Mouse (Mus musculus) right cerebral cortex, postnatal 36 days (tissue): ENCODE results near the gene Ctbp1.

Experiments
- DNase-seq, 2 experiments: peaks; one replicate each; pipeline ENCODE4 v3.0.0; 2022; ENCODE audit warnings: low spot score in 2 of 2, mixed read lengths in 1 of 2

The Ctbp1 gene

DNA sequence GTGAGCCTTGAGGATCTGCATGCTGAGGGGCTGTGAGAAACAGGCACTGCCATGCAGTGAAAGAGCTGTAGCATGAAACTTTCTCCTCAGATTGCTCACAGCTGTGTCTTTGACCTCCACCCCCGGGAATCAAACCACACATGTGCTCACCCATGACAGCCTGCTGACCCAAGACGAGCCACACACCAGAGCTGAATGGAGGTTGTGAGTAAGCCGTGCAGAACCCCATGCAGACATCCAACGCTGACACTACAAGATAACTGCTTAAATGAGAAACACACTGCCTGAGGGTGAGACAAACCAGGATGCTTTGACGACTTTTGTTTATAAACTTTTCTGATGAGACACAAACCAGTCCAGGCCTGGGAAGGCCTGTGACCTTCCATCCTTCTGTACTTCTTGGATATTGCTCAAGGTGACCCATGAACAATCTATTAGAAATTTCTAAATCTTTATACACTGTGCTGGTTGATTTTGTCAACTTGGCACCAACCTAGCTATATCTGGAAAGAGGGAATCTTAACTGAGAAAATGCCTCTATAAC lies 30.3 kb downstream of the Ctbp1 start:
- no peak for DNase-seq

DNA sequence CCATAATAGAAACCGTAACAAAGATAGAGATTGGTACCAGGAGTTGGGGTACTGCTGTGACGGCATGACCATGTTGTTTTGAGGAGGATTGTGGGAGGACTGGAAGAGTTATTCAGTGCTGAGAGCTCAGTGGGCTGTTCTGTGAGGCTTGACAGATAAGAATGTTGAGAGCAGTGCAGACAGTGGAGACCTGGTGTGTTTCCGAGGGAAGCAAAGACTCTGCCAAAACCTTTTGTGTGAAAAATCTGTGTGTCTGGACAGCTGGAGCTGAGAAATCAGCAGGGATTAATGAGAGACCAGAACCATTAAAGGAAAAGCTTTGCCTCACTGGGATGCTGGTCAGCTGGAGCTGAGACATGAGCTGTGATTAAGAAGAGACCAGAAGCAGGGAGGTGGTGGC lies 34.9 kb downstream of the Ctbp1 start:
- no peak for DNase-seq

DNA sequence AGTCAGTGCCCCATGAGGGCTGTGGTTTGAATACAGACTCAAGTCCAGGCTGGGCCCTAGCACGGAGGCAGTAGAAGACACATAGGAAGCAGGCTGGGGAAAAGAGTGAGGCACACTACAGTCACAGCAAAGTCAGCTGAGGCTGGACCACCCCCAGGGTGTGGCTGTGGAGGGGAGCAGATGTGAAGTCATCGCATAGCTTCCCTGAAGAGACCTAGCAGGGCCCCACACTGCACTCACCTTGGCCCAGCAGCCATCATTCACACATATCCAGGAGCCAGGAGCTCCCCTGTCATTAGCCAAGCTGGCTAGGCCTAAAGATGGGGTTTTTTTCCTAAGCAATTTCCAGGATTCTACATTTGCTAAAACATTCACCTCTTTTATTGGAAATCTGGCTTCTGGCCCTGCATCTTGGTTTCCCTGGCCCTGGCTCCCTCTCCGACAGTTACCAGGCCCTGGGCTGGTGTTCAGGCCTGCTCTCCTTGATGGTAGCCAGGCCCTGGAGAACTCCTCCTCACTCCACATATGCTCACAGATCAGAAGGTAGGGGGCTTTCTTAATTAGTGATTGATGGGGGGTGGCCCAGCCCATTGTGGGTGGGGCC lies 35.6 kb downstream of the Ctbp1 start:
- no peak for DNase-seq

DNA sequence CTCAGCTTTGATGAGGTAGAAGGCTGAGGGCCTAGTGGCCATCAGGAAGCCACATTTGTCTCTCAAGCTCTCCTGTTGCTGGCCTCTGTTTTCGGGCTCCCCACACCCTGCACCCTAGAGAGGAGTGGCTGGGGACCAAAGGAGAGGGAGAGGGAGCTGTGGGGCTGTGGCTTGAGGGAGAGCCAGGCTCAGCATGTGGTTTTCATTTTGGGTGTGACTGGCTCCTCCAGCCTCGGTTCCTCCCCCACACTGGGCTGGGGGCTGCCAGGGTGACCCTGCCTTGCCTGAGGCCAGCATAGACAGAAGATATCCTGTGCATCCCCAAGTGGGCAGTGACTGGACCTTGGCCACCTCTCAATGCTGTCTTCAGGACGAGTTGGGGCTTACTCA lies 36.5 kb downstream of the Ctbp1 start:
- no peak for DNase-seq

DNA sequence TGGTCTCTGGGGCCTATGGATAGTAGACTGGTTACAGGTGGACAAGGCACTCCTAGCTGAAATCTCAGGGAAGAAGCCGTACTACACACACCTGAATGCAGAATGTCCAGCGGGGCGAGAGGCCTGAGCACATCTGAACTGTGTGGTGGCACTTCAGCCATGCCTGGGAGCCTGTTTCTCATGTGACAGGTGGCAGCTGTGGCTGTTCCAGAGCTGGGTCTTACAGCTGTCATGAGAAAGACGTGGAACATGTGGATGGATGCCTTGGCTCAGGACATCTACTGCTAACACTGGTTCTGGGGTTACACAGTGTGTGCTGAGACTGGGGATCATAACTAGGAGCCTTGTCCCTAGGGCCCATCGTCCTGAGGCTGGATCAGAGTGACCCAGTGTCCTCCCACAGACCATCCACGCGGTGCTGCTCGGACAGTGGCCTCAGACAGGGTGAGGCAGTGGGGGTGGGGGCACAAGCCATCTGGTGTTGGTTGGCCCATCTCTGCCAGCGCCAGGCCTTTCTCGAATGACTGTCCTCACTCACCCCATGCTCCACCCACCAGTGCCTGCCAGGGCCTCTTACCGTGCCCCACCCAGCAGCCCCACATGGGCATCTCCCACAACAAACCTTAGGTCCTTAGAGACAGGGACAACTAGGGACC lies 37.1 kb downstream of the Ctbp1 start:
- no peak for DNase-seq

DNA sequence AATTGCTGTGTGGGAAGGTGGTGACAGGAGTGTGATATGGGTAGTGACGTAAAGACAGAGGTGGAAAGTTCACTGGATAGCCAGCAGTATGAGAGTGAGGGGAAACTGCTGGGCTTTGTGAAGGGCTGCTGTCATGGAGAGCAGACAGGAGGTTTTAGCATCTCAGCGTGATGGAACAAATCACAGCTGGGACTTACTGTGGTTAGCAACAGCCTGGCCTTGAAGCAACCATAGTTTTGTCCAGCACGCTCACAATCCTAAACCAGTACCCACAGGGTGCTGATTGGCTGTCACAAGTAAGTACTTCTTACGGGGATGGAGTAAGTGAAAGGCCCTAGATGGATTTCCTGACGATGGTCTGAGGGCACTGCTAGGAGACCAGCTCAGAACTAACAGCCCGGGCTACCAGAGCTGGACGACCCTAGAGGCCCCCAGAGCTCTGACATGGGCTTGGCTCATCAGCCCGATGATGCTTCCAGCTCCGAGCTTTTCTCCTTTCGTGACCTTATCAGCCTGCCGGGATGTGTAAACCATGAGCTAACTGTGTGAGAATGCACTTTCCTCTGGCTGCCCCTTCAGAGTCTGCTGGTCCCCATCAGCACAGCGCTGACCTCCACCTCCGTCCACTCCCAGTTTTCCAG lies 40.3 kb downstream of the Ctbp1 start:
- DNase-seq, result no peak

DNA sequence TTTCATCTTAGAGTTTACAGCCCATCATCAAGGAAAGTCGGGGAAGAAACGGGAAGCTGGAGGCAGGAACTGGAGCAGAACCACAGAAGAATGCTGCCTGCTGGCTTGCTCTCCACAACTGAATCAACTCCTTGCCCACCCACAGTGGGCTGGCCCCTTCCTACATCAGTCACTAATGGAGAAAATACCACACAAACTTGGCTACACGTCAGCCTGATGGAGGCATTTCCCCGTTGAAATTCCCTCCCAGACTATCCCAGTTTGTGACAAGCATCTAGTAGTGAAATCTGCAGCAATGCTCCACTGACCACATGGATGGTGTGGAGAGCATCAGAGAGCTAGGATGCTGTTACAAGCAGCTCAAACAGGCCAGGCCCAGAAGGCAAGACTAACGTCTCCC lies 42.0 kb downstream of the Ctbp1 start:
- DNase-seq, result no peak

DNA sequence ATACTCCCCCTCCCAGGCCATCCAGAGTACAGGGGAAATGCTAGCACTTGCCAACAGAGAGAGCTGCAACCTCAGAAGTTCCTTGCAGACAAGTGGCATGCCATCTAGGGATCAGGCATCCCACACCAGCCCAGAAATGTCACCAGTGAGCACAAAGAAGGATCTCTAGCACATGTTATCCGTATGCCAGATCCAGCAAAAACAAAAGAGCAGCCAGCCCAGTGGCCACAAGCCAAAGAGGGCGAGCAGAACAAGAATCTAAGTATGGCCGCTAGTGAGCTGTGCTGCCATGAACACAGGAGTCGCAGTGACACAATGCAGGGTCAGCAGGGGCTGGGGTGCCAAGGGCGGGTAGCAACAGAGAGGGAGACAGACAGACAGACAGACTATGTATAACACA lies 44.5 kb downstream of the Ctbp1 start:
- no peak for DNase-seq

DNA sequence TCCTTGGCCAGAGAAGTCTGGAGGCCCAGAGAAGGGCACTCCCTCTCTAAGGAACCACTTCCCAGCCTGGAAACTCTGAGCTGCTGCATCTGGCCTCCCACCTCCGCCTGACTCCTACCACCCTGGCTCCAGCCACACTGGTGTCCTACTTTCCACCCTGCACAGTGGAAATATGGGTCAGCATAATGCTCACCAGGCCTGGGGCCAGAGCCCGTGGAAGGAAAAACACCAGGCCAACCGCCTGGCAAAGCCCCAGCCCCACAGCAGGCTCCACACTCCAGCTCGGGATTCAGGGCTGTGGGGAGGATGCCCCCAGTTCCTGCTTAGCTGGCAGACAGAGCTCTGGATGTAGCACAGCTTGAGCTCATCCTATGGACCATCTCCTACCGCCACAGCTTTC lies 46.4 kb downstream of the Ctbp1 start:
- peak; percentile 47 to 54 for DNase-seq

DNA sequence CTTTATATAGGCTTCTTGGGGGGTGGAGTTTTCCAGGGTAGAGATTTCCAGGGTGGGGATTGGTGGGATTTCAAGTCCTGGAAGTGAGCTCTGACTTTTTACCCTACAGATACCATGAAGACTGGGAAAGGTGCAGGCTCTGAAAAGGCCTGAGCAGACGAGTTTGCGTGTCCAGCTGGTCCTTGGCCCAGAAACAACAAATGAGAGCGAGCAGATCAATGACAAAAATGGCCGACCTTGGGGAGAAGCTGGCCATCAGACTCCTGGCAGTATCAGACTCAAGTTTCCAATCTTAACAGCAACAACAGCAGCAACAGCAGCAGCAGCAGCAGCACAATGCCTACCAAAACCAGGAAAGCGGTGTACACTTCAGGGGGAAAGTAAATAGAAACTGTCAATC lies 49.1 kb downstream of the Ctbp1 start:
- no peak for DNase-seq

DNA sequence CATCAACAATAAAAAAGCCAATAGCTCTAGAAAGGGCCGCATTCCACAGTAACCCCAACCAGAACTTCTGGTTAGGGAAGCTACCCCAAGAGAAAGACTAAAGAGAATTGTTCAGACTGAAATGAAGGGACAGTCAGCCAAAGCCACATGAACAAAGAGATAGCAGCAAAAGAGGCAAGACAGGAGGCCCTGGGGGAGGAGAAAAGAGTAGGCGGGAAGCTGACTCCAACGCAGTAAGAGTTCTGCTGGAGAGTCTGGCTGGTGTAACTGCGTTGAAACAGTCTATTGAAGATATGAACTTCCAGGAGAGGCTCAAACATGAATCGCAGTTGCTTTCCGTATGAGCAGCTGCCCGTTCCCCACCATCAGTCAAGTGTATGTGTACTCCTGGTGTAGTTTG lies 50.3 kb downstream of the Ctbp1 start:
- no peak for DNase-seq

DNA sequence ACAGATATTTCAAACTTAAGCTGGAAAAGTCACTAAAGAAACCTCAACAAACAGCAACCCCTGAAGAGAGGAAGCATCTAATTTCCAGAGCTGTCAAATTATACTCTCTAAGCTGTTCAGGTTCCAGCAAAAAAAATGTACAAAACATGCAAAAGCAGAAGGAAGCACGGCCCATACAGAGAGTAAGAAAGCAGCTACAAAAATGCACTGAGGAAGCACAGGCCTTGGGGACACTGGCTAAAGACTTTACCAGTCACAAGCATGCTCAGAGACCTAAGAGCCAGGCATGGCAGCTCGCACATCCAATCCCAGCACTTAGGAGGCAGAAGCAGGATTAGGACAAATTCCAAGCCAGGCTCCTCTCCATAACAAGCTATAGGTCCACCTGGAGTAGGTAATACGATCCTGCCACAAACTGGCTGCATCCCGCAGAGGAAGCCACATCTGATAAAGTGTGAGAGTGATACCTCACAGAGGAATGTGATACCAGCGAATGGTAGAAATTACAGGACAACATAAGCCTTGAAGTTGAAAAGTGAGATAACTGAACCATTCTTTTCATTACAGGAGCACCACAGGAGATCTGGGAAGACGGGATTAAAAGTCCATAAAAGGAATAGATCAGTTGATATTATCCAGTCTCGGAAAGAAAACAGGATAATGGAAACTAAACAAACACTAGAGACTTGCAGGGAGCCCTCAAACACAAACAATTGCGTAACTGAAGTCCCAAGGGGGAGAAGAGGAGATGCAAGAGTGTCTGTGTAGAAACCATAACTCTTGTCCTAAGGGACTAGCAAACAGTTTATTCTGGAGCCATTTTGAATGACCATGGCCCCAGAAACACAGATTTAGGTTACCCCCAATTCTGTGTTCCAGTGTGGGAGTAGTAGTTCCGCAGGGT lies 51.7 kb downstream of the Ctbp1 start:
- no peak for DNase-seq

DNA sequence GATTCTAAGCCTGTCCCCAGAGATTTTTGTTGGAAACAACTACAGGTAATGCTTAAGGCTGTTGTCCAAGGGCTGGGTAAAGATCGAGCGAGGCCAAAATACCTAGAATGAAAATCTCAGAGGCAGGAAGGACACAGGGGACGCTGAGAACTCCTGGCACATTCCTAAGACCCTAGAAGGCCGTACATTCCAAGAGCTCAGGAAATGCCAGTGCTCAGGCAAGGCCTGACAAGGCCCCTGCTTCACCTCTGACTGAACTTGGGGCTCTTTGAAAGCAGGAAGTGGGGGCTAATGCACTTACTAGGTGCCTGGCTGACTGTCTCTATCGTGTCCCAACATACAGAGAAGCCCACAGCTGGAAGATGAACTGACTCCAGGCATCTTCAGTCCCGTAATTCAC lies 52.4 kb downstream of the Ctbp1 start:
- DNase-seq, result no peak

DNA sequence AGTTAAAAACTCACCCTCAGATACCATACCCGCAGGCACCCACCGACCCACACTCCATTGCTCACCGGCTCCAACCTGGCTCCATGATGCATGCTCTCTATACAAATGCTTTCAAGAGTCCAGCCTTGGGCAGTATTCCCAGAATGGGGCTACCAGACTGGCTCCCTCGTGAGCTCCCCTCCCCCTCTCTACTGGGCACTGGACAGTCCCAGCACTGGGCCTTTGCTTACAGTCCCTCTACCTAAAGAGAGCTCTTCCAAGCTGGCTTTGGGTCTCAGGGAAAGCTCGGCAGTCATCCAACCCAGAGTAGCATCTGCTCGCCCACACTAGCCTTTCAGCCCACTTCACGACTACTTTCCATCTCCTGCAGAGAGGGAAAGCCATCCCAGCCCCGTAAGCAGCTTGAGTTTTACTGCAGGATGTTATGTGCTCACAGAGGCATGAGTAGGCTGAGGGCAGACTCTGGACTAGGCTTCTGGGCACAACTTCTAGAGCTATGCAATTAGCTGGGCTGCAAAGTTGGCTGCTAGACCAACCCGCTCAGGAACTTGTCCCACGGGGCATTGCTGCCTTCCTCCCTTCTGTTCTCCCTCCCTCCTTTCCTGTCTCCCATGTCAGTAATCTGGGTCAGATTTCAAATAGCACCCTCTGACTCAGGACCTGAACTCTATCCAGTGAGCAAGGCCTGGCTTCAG lies 54.3 kb downstream of the Ctbp1 start:
- DNase-seq, result peak; percentile 50 to 76

DNA sequence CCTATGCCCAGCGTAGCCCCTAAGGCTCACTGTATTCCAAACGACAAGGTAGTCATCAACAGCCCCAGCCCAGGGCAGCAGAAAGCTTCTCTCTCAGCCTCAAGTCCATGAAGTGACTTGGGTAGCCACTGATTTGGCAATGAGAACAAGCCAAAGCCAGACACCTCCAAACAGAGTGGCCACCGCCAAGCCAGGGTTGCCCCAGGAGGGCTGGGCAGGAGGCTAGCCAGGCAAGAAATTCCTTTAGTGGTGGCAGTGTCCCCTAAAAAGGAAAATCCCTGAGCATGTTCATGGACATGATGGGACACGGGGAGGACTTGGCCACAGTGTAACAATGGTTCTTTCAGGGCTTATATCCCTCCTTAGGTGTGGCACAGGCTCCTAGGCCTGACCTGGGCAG lies 55.0 kb downstream of the Ctbp1 start:
- no peak for DNase-seq

DNA sequence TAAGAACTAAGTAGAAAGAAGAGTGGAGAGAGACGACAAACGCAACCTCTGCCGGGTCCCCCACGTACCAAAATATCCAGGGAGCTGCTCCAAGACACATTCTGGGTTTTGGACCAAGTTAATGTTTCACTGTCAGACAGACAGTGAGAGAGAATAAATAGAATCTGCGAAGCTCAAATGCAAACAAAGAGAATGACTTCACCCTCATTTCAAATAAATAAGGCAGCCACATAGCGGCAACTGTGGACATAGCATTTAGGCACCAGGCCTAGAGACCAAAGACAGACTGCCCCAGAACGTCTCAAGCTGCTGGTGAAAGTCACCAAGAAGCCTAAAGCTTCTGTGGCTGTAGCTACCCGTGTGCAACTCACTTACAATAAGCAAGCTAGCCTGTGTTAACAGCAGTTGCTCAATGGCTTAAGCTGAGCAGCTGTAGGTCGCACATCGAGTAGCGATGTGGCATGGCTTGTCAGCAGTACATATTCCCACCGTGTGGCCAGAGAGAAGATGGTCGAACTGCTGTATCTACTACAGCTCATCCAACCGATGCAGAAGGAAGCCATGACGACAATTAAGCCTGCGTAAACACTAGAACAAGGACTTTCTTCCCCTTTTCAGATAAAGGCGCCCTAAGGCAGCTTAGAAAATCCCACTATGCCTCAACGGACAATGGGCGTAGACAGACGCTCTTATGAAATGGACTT lies 55.9 kb downstream of the Ctbp1 start:
- DNase-seq, result no peak

DNA sequence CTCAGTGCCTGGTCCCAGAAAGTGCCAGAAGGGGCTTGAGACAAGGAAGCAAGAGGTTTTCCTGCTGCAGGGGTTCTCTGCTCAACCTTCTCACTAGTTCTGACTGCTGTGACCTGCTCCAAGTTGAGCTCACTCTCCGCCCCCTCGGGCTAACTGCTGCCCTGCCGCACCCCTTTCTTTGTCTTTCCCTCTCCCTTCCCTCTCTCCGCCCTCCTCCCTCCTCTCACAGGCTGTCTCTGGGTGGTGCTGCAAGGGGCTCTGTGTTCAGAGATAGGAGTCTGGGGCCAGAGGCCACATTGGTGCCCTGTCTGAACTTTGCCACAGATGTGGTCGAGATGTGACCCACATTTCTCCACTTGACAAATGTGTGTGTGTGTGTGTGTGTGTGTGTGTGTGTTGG lies 56.7 kb downstream of the Ctbp1 start, which contains the start of gene Spon2:
Gene Spon2 (minus strand): TSS at position 375 of the 400 bp plus-strand sequence.
- no peak for DNase-seq

DNA sequence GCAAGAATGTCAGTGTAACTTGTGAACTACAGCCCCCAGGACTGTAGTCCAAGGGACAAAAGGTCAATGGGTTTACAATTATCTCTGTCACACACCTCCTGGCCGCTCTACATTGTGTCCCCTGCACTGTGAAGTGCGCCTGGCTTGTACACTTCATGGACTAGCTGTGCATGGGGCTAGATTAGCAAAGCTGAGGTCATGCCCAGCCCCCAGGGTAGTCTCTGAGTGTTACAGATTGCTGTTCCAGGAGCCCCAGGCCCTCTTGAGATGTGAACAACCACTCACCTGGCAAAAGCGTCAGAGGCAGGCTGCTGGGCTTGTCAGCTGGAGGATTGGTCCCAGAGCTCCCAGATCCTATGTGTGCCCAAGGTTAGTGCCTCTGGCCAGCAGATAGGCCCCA lies 57.1 kb downstream of the Ctbp1 start:
- no peak for DNase-seq

DNA sequence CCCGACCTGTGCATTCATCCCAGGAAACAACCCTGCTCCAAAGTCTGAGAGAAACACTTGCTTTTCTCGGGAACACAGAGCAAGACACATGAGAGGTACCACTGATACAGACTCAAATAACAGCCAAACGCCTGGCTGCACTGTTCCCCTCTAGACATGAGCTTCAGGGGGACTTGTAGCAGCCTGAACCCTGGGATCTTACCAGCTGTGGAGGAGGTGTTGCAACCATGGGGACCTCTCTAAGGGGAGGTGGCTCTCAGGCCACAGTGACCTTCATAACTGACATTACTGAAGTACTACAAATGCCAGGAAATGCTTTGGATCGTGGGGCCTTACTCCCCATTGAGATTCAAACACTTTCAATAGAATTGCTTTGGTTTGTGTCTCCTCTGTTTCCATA lies 60.1 kb downstream of the Ctbp1 start:
- DNase-seq, result no peak

DNA sequence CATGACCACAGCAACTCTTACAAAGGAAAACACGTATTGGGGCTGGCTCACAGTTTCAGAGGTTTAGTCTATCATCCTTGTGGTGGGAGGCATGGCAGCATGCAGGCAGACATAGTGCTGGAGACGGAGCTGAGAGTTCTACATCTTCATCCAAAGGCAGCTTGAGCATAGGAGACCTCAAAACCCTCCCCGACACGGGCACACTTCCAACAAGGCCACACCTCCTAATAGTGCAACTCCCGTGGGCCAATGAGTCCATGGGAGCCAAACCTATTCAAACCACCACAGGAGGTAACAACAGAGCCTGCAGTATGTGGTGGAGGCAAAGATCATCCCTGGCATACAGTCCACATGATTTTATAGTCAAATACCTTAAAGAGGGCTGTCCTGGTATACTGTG lies 63.5 kb downstream of the Ctbp1 start:
- DNase-seq, result no peak

DNA sequence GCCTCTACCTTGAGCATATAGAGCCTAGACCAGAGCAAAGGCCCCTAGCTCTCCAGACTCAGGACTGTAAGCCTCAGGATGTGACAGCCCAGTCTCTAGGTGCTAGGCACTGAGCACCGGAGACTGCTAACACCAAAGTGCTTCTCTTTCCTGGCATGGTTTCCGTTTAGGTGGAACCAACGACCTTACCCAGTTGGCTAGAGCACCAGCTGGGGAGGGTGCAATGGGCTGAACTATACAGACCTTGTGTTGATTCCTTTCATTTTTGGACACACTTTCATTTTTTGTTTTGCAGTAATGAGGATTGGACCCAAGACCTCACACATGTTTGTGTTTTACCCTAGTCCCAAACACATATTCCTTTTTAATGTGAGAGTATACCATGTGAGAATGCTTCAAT lies 64.3 kb downstream of the Ctbp1 start:
- no peak for DNase-seq
